Mouse (Mus musculus): ENCODE results near the gene 9430015G10Rik.

Gene 9430015G10Rik

DNA sequence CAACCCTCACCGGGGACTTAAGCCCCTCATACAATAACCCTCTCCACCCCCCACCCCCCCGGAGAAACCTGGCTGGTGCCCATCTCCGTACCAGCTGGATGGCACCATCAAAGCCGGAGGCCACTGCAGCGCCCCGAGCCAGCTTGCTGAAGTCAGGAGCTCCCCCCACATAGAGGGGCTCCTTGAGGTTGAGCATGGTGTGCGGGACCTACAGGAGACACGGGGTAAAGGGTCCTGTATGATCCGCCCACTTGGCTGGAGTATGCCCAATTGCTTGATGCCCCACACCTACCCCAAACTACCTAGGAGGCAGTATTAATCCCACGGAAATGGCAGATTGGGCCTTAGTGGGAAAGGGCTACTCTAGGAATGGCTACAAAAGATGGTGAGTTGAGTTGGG is 59.3 kb downstream of the 9430015G10Rik start:
- Histone ChIP-seq H3K27me3 (ENCODE audit: insufficient read depth, low read length) (no peaks in the 10 kb centered on the region), H3K4me3 (replicated peaks; ENCODE audit: low read length) (no peak overlapping the region), H3K9me3 (ENCODE audit: low read length) (peaks cover 99% of the 10 kb centered on the region), H3K4me1 (replicated peaks; ENCODE audit: low read depth, low read length) (peaks cover 31% of the 10 kb centered on the region), H3K36me3 (ENCODE audit: insufficient read depth, low read length) (peaks cover 100% of the 10 kb centered on the region)
- no peak for TF ChIP-seq POU5F1 (IDR thresholded peaks at IDR 0.05; ENCODE audit: borderline replicate concordance, low read length)
- no peak for TF ChIP-seq CTCF (conservative IDR thresholded peaks at IDR 0.05; ENCODE audit: low read length)
- no peak for TF ChIP-seq NANOG (IDR thresholded peaks at IDR 0.05; ENCODE audit: borderline replicate concordance, low read length)

DNA sequence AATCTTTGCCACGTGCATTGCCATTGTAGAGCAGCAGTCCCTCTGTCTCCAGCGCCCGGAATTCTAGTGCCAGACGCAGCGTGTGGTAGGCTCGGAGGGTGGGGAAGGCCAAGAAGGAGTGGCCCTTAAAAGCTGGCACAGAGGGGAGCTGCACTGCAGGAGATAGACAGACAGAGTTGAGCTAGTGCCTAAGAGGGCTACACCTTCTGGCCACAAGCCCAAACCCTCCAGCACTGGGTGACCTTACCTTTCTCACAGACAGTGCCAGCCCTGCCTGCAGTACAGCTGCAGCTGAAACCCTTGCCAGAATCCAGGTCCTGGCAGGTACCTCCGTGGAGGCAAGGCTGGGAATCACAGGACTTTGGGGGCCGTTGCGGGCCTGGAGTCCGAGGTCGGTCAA is 62.0 kb downstream of the 9430015G10Rik start:
- Histone ChIP-seq H3K4me1 (replicated peaks; ENCODE audit: low read depth, low read length) (peaks cover 30% of the 10 kb centered on the region), H3K36me3 (ENCODE audit: insufficient read depth, low read length) (peaks cover 100% of the 10 kb centered on the region), H3K9me3 (ENCODE audit: low read length) (peaks cover 100% of the 10 kb centered on the region), H3K27me3 (ENCODE audit: insufficient read depth, low read length) (no peaks in the 10 kb centered on the region), H3K4me3 (replicated peaks; ENCODE audit: low read length) (no peak overlapping the region)
- TF ChIP-seq NANOG (IDR thresholded peaks at IDR 0.05; ENCODE audit: borderline replicate concordance, low read length): no peak
- TF ChIP-seq CTCF (conservative IDR thresholded peaks at IDR 0.05; ENCODE audit: low read length): no peak
- TF ChIP-seq POU5F1 (IDR thresholded peaks at IDR 0.05; ENCODE audit: borderline replicate concordance, low read length): no peak
